ENCODE assay signal across 20 mouse cellular contexts in the genomic region with DNA sequence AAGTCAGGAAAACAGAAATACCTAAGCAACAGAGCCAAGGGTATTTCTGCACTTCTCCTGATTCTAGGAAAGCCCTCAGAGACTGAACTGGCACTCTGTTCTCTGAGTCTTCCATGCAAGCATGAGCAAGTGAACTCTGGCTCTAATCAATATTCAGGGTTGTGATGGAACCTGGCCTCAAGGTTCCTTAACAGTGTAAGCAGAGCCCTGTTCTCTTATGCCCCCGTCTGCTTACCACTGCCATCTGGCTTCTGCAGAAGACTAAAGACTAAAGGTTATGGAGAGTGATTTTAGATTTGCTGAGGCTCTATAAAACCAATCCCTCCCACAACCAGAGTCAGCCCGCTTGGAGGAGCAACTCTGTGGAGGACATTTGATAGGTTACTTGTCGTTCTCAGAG.
DNase-seq lines count a peak whose midpoint lies in the region; ATAC-seq lines count a peak whose summit lies in the region.
"Had no signal": no experiment of that assay in that cellular context is flagged by ENCODE, and none has a peak within 500 bp of the region (broad histone marks: within the 10 kb centered on the region; RNA-seq: fewer than 3 reads in every experiment).

No protein-coding gene starts in this region.

- no peak overlapping the region for H3K4me2 ChIP-seq in intestine, embryonic 16.5 days (ENCODE audit: low read depth, low read length)
- no peak overlapping the region for H3K4me2 ChIP-seq in kidney, embryonic 14.5 days (replicated peaks; ENCODE audit: low read depth, low read length)
- H3K4me2 ChIP-seq in forebrain, embryonic 14.5 days (ENCODE audit: low read length), result no peak overlapping the region
- H3K4me2 ChIP-seq: embryonic facial prominence, embryonic 13.5 days; heart, embryonic 11.5 days; hindbrain, embryonic 12.5 days; liver, embryonic 13.5 days; lung, embryonic 15.5 days had no signal

- no peak overlapping the region for H3K9ac ChIP-seq in intestine, embryonic 16.5 days (ENCODE audit: low read depth, low read length)
- no peak overlapping the region for H3K9ac ChIP-seq in kidney, embryonic 14.5 days (ENCODE audit: low read depth, low read length)
- H3K9ac ChIP-seq in forebrain, embryonic 14.5 days (ENCODE audit: low read length), result no peak overlapping the region
- H3K9ac ChIP-seq: embryonic facial prominence, embryonic 13.5 days; forebrain, postnatal 0 days; hindbrain, embryonic 12.5 days; liver, embryonic 13.5 days; lung, embryonic 15.5 days had no signal

- no peaks in the 10 kb centered on the region for H3K27me3 ChIP-seq in intestine, embryonic 16.5 days (replicated peaks; ENCODE audit: control insufficient read depth, insufficient read depth, low read length)
- H3K27me3 ChIP-seq in kidney, embryonic 14.5 days (ENCODE audit: control insufficient read depth, insufficient read depth, low read length), result no peaks in the 10 kb centered on the region
- H3K27me3 ChIP-seq in forebrain, embryonic 14.5 days (replicated peaks; ENCODE audit: control insufficient read depth, insufficient read depth, low read length), result no peaks in the 10 kb centered on the region
- H3K27me3 ChIP-seq: embryonic facial prominence, embryonic 13.5 days; hindbrain, embryonic 12.5 days; liver, embryonic 13.5 days; lung, embryonic 15.5 days had no signal

- peak; percentile 30 to 54 for DNase-seq in kidney, postnatal 36 days
- no peak for DNase-seq in lung, adult 18-20 months
- no peak for DNase-seq in forebrain, embryonic 14.5 days (ENCODE audit: low spot score)
- no peak for DNase-seq in heart, adult 18-20 months
- DNase-seq: cerebellum, postnatal 10 days; forebrain, postnatal 0 days; gastrocnemius, postnatal 36 days; heart, postnatal 14 days; liver, embryonic 13.5 days; lung, postnatal 4 days; right cerebral cortex, adult 18-20 months; thymus, postnatal 36 days had no signal

- peak; percentile 88 for ATAC-seq in intestine, embryonic 16.5 days
- peak; percentile 66; the same call in 1 of the 2 replicates for ATAC-seq in kidney, embryonic 14.5 days (ENCODE audit: low FRiP score, low TSS enrichment)
- ATAC-seq in forebrain, embryonic 14.5 days, result no peak
- ATAC-seq: forebrain, postnatal 0 days had no signal

- no peak overlapping the region for H3K4me3 ChIP-seq in brown adipose tissue, adult 24 weeks (ENCODE audit: insufficient read depth, low read depth, low read length)
- no peak overlapping the region for H3K4me3 ChIP-seq in intestine, embryonic 16.5 days (ENCODE audit: low read length)
- no peak overlapping the region for H3K4me3 ChIP-seq in kidney, embryonic 14.5 days (ENCODE audit: low read length)
- no peak overlapping the region for H3K4me3 ChIP-seq in forebrain, embryonic 14.5 days (ENCODE audit: low read depth, low read length)
- H3K4me3 ChIP-seq: embryonic facial prominence, embryonic 13.5 days; hindbrain, embryonic 12.5 days; liver, embryonic 13.5 days; lung, embryonic 15.5 days; midbrain, embryonic 10.5 days had no signal

- WGBS in intestine, embryonic 16.5 days, result 88% methylated on average over 3 of the region's 3 CpGs
- WGBS in kidney, embryonic 14.5 days, result 41% methylated on average over 3 of the region's 3 CpGs
- WGBS in forebrain, embryonic 14.5 days, result 87% methylated on average over 3 of the region's 3 CpGs

- no peaks in the 10 kb centered on the region for H3K9me3 ChIP-seq in intestine, embryonic 16.5 days (ENCODE audit: control insufficient read depth, low read length)
- H3K9me3 ChIP-seq in kidney, embryonic 14.5 days (ENCODE audit: control insufficient read depth, low read length), result no peaks in the 10 kb centered on the region
- H3K9me3 ChIP-seq in forebrain, embryonic 14.5 days (replicated peaks; ENCODE audit: control insufficient read depth, low read length), result no peaks in the 10 kb centered on the region
- H3K9me3 ChIP-seq: embryonic facial prominence, embryonic 13.5 days; hindbrain, embryonic 12.5 days; liver, embryonic 13.5 days; lung, embryonic 15.5 days; midbrain, embryonic 10.5 days had no signal

- H3K36me3 ChIP-seq in intestine, embryonic 16.5 days (ENCODE audit: control insufficient read depth, insufficient read depth, low read length), result no peaks in the 10 kb centered on the region
- no peaks in the 10 kb centered on the region for H3K36me3 ChIP-seq in kidney, embryonic 14.5 days (ENCODE audit: control insufficient read depth, insufficient read depth, low read length)
- no peaks in the 10 kb centered on the region for H3K36me3 ChIP-seq in forebrain, embryonic 14.5 days (ENCODE audit: control insufficient read depth, insufficient read depth, low read length)
- H3K36me3 ChIP-seq: hindbrain, embryonic 12.5 days; liver, embryonic 13.5 days; lung, embryonic 15.5 days; midbrain, embryonic 10.5 days had no signal

- H3K27ac ChIP-seq in brown adipose tissue, adult 24 weeks (replicated peaks; ENCODE audit: low read depth, low read length), result peak overlapping the region; percentile 6; the same call in 1 of the 2 replicates
- H3K27ac ChIP-seq in intestine, embryonic 16.5 days (ENCODE audit: low read length), result no peak overlapping the region
- peak overlapping the region; percentile 65; the same call in 1 of the 2 replicates for H3K27ac ChIP-seq in kidney, embryonic 14.5 days (ENCODE audit: low read depth, low read length)
- no peak overlapping the region for H3K27ac ChIP-seq in forebrain, embryonic 14.5 days (ENCODE audit: low read depth, low read length)
- H3K27ac ChIP-seq: embryonic facial prominence, embryonic 13.5 days; hindbrain, embryonic 12.5 days; liver, embryonic 13.5 days; lung, embryonic 15.5 days; midbrain, embryonic 10.5 days had no signal

- H3K4me1 ChIP-seq in brown adipose tissue, adult 24 weeks (ENCODE audit: control insufficient read depth, insufficient read depth, insufficient read length, low read length), result peaks cover 6% of the 10 kb centered on the region; the same call in 1 of the 2 replicates
- H3K4me1 ChIP-seq in intestine, embryonic 16.5 days (ENCODE audit: control insufficient read depth, insufficient read depth, low read length), result no peaks in the 10 kb centered on the region
- no peaks in the 10 kb centered on the region for H3K4me1 ChIP-seq in kidney, embryonic 14.5 days (ENCODE audit: control insufficient read depth, insufficient read depth, low read length)
- no peaks in the 10 kb centered on the region for H3K4me1 ChIP-seq in forebrain, embryonic 14.5 days (ENCODE audit: control insufficient read depth, insufficient read depth, low read length)
- H3K4me1 ChIP-seq: embryonic facial prominence, embryonic 13.5 days; hindbrain, embryonic 12.5 days; liver, embryonic 13.5 days; lung, embryonic 15.5 days; midbrain, embryonic 10.5 days had no signal

Comparison
In these comparisons a context has a peak if more than half of its experiments do, and no peak if none do; other contexts are left out.
1. H3K27ac ChIP-seq: peak in brown adipose tissue, adult 24 weeks (single experiment) and kidney, embryonic 14.5 days (single experiment); none in intestine, embryonic 16.5 days (single experiment) and forebrain, embryonic 14.5 days (single experiment).
2. DNase-seq: peak in kidney, postnatal 36 days (2 of 2); none in lung, adult 18-20 months (0 of 2), forebrain, embryonic 14.5 days (single experiment) and heart, adult 18-20 months (0 of 2).